Mouse (Mus musculus): ENCODE measurements around the gene Fam166b.

GRCm38 (mm10) chr4:43425197-43425596 lies 3.7 kb downstream of the Fam166b start:
- no peak for TF ChIP-seq CTCF (conservative IDR thresholded peaks at IDR 0.05; ENCODE audit: insufficient read depth, insufficient read length, low read depth, low read length)
- no peak for TF ChIP-seq POLR2A (IDR thresholded peaks at IDR 0.05; ENCODE audit: low read depth, low read length)
